Mouse (Mus musculus) G1E (cell line): ENCODE measurements around the gene Morc1. TPM values are rescaled to one million over a fixed set of nuclear protein-coding genes. Genes with fewer than 3 reads are reported as not detected.
A peak's percentile ranks its signal among the peaks of the same experiment; 100 is the strongest.

Experiments
- ATAC-seq: 2 replicates; pipeline ENCODE4 v1.8.0; 2016; ENCODE audit warnings: mild to moderate bottlenecking; ENCODE audit not compliant: insufficient number of reproducible peaks, poor library complexity, low FRiP score, severe bottlenecking; ENCODE audit errors: extremely low read depth
- DNase-seq: peaks from one replicate; pipeline ENCODE4 v3.0.0; 2012; ENCODE audit warnings: low spot score
- H3K27me3 ChIP-seq: 2 replicates; pipeline ENCODE4 v1.6.1; 2012; ENCODE audit warnings: mild to moderate bottlenecking, low read length, inconsistent platforms; ENCODE audit not compliant: insufficient read depth
- H3K36me3 ChIP-seq: replicated peaks from 2 replicates; pipeline ENCODE3; 2012; ENCODE audit warnings: mild to moderate bottlenecking, inconsistent platforms
- H3K4me1 ChIP-seq: 2 replicates; pipeline ENCODE4 v1.6.1; 2012; ENCODE audit warnings: low read depth, low read length, inconsistent platforms, mixed read lengths; ENCODE audit not compliant: insufficient read depth
- H3K4me3 ChIP-seq: 2 replicates; pipeline ENCODE4 v1.5.1; 2012; ENCODE audit warnings: low read depth, mild to moderate bottlenecking, inconsistent platforms, low read length, moderate library complexity, mixed read lengths
- H3K9me3 ChIP-seq: replicated peaks from 2 replicates; pipeline ENCODE4 v1.6.1; 2012; ENCODE audit warnings: inconsistent platforms
- CTCF ChIP-seq: IDR thresholded peaks from 2 replicates; pipeline ENCODE4 v1.5.1; 2012; ENCODE audit warnings: low read depth, low read length, inconsistent platforms, mixed read lengths
- GATA1 ChIP-seq: IDR thresholded peaks from 2 replicates; pipeline ENCODE4 v1.6.1; 2012; ENCODE audit warnings: borderline replicate concordance, low read length, inconsistent platforms, mixed read lengths
- GATA2 ChIP-seq: IDR thresholded peaks from 2 replicates; pipeline ENCODE4 v1.6.1; 2012; ENCODE audit warnings: low read depth, low read length, inconsistent platforms, borderline replicate concordance
- POLR2AphosphoS5 ChIP-seq: IDR thresholded peaks from 2 replicates; pipeline ENCODE4 v1.6.1; 2012; ENCODE audit warnings: low read depth, low read length, inconsistent platforms; ENCODE audit not compliant: insufficient replicate concordance
- TAL1 ChIP-seq: conservative IDR thresholded peaks from 2 replicates; pipeline ENCODE4 v1.6.1; 2012; ENCODE audit warnings: low read depth, low read length, inconsistent platforms, mixed read lengths
- polyA plus RNA-seq: library from polyadenylated mRNA; stranded (reverse); fragments of >175 nt; gene quantifications from 2 replicates; pipeline ENCODE4 v1.2.3, GENCODE M21; 2012
- total RNA-seq, 2 experiments: library from RNA; stranded (forward) in 1 of 2; stranded (reverse) in 1 of 2; fragments of 200-1000 nt in 1 of 2; fragments of >200 nt in 1 of 2; fragmentation: Nextera tagmentation in 1 of 2; gene quantifications; 2 replicates each; pipeline ENCODE4 v1.2.3; 2014 to 2017

The Morc1 gene
- total RNA-seq (2014; fragmentation: Nextera tagmentation), result not detected in 2 replicates
- 0.05 and 0.12 TPM in 2 replicates for total RNA-seq (2017)
- not detected in 2 replicates for polyA plus RNA-seq

GRCm38 (mm10) chr16:48431027-48431426 lies at the start of gene Morc1:
Gene Morc1 (plus strand): TSS chr16:48431237.
- ATAC-seq (no peak), DNase-seq (no peak)
- Histone ChIP-seq H3K4me3 (peak within 1 kb of the TSS; percentile 23; the same call in 1 of the 2 replicates), H3K4me1 (no peaks in the 10 kb centered on the region), H3K9me3 (no peaks in the 10 kb centered on the region), H3K27me3 (no peaks in the 10 kb centered on the region), H3K36me3 (no peaks in the 10 kb centered on the region)
- TF ChIP-seq POLR2AphosphoS5 (no peak), TAL1 (no peak), CTCF (no peak), GATA1 (no peak)

- Histone ChIP-seq H3K4me3 (no peak overlapping the region), H3K36me3 (no peaks in the 10 kb centered on the region), H3K27me3 (no peaks in the 10 kb centered on the region), H3K9me3 (no peaks in the 10 kb centered on the region), H3K4me1 (no peaks in the 10 kb centered on the region)
- DNase-seq (no peak), ATAC-seq (no peak)
- TF ChIP-seq GATA1, result no peak
- no peak for TF ChIP-seq CTCF
- no peak for TF ChIP-seq GATA2
- no peak for TF ChIP-seq POLR2AphosphoS5
- TF ChIP-seq TAL1, result no peak
Measured at GRCm38 (mm10) chr16:48383582-48384257, 47.3 kb upstream of the Morc1 start.

- H3K4me1 ChIP-seq, result no peaks in the 10 kb centered on the region
- ATAC-seq, result no peak
- no peaks in the 10 kb centered on the region for H3K27me3 ChIP-seq
- no peaks in the 10 kb centered on the region for H3K36me3 ChIP-seq
- DNase-seq, result no peak
- TF ChIP-seq TAL1 (no peak), GATA2 (no peak), POLR2AphosphoS5 (no peak), GATA1 (no peak)
- no peak overlapping the region for H3K4me3 ChIP-seq
- H3K9me3 ChIP-seq, result no peaks in the 10 kb centered on the region
Measured at GRCm38 (mm10) chr16:48386982-48387381, 44.1 kb upstream of the Morc1 start.

GRCm38 (mm10) chr16:48395278-48395677 lies 35.8 kb upstream of the Morc1 start:
- TF ChIP-seq POLR2AphosphoS5 (no peak), CTCF (no peak), GATA1 (no peak), GATA2 (no peak), TAL1 (no peak)
- ATAC-seq (no peak), DNase-seq (no peak)
- Histone ChIP-seq H3K36me3 (no peaks in the 10 kb centered on the region), H3K27me3 (no peaks in the 10 kb centered on the region), H3K4me1 (no peaks in the 10 kb centered on the region), H3K9me3 (no peaks in the 10 kb centered on the region), H3K4me3 (no peak overlapping the region)

GRCm38 (mm10) chr16:48402963-48403362 lies 28.1 kb upstream of the Morc1 start:
- TF ChIP-seq GATA1 (no peak), GATA2 (no peak), CTCF (no peak), TAL1 (no peak), POLR2AphosphoS5 (no peak)
- H3K4me3 ChIP-seq, result no peak overlapping the region
- DNase-seq (no peak), ATAC-seq (no peak)
- H3K4me1 ChIP-seq, result no peaks in the 10 kb centered on the region
- no peaks in the 10 kb centered on the region for H3K9me3 ChIP-seq
- no peaks in the 10 kb centered on the region for H3K36me3 ChIP-seq
- no peaks in the 10 kb centered on the region for H3K27me3 ChIP-seq

- no peaks in the 10 kb centered on the region for H3K4me1 ChIP-seq
- no peaks in the 10 kb centered on the region for H3K9me3 ChIP-seq
- H3K27me3 ChIP-seq, result no peaks in the 10 kb centered on the region
- ATAC-seq (no peak), DNase-seq (no peak)
- H3K4me3 ChIP-seq, result no peak overlapping the region
- no peaks in the 10 kb centered on the region for H3K36me3 ChIP-seq
- TF ChIP-seq POLR2AphosphoS5 (no peak), TAL1 (no peak), GATA1 (no peak), GATA2 (no peak), CTCF (no peak)
Measured at GRCm38 (mm10) chr16:48403423-48403822, 27.6 kb upstream of the Morc1 start.
